Mouse (Mus musculus): ENCODE data around the gene Mutyh.
"Not testable (repeated sequence)": the region's sequence is repeated elsewhere in the genome, so short reads cannot be mapped to it uniquely, and the experiment has no call there.

Gene Mutyh

DNA sequence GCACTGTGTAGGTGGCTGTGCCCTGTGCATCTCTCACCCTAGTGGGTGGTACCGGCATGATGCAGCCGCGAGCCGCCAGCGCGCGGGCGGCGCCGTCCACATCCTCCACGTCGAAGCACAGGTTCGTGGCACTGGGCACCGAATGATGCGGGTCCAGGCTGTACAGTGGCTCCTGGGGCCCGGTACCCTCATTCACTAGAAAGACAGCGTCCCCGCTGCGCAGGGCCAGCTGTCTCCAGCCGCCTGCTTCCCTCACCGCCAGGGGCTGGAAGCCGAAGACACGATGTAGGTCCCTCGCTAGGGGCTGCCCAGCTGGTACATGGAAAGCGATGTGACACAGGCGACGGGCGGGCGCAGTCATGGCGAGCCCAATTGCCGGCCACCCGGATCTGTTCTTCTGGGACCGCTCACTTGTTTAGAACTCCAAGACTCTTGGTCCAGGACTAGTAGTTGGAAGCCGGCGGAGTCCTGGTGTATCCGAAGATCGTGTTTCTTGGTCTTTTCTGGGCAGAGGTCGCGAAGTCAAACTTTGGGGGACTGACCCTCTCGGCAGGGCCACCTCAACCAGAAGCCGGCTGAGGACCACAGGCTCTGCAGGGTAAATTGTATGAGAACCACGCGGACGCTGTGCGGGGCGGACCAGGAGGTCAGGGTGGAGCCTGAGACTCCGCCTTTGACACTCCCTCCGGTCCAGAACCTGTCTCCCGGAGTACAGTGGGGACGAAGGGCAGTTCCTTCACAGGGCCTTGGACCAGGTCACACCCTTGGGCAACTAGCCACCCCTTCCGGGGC, 13.6 kb downstream of the Mutyh start:
- DNase-seq (ENCODE audit: low spot score) = peak; percentile 72

DNA sequence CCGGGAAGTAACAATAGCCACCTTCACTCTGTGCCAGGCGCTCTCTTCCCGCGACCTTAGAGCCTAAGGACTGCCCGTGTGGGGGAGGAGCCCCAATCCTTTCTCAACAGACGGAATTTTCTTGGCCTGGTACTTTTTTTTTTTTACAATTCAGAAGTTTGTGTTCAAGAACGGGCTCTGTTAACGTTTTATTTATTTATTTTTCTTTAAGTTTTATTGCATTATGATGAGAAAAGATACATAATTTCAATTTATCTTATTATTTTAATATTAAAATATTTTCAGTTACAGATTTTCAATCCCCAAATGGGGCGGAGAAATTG, 14.1 kb downstream of the Mutyh start, which contains the start of gene Hpdl:
Gene Hpdl, minus strand, starts transcription at position 14 of the 323 bp plus-strand sequence.
- no peak for DNase-seq (ENCODE audit: low spot score)

DNA sequence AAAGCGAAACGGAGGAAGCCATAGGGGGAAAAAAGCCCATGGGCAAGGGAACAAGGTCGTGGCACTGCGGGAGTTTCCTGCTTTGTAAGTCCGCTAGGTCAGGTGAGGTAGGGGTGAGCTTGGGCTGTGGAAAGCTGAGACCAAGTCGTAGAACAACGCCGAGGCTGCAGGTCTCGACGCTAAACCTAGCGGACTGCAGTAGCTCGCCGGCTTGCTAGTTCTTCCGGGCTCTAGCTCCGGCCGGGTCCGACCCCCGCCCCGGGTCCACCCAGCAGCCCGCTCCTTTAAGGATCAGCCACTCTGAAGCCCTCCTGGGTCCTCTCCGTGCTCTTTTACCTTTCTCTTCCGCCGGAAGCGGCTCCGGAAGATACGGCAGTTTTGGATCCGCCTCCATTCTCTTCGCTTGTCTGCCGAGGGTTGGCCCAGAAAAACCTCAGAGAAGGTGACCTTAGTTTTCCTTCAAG, 17.1 kb downstream of the Mutyh start:
- DNase-seq (ENCODE audit: low spot score) = peak; percentile 63

DNA sequence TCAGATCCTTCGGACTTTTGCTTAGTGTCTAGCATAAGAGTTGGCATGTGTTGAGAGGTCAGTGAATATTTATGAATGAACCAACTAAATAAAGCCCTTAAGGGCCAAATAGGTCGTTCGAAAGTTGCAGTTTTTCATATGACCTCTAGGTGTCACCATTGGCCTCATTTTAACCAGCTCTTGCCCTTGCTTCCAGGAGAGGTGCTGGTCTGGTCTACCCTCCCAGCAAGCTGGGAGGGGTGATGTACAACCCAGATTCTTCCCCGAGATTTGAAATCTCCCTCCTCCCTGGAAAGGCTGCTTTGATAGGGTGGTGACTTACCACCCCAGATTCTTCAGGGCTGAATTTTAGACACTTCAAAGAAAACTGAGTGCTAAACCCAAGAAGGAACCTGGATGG, 20.3 kb downstream of the Mutyh start:
- DNase-seq (ENCODE audit: low spot score) = no peak

DNA sequence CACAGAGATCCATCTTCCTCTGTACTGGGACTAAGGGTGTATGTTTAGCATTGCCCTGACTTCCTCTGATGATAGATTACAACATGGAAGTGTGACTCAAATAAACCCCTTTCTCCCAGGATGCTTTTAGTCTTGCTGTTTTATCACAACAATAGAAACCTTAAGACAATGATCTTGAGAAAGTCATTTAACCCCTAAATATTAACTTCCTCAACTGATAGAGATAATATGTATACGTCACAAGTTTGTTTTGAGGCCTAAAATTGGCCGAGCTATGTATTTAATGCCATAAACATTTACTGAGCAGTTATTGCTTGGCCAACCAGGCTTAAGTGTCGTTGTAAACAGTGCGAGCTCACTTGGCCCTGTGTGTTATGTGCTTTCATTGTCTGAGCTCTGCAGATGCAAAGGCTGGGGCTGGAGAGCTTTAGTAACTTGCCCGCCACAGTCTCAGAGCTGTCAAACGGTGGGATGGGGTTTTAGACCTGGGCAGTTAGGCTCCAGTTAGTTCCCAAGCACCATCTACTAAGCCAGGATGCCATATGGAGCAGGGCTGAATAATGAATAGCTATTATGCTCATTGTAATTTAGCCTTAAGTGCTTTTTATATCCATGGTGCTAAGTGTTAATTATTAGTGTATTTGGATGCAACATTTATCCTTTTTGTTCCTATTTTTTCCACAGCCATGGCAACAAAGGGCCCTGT, 22.0 kb downstream of the Mutyh start:
- DNase-seq (ENCODE audit: low spot score) = no peak

DNA sequence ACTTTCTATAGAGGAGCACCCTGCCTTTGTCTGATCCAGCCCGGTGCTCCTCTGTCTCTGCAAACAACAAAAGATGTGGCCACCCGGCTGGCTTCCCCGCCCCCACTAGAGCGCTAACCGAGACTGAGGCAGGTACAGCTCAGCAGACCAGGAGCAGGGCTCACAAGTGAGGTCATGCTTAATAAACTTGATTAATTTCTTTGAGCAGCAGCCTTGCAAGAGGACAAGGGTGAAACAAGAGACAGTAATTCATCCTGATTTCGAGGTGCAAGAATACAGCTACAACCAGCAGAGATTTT, 22.5 kb downstream of the Mutyh start:
- DNase-seq (ENCODE audit: low spot score) = no peak

DNA sequence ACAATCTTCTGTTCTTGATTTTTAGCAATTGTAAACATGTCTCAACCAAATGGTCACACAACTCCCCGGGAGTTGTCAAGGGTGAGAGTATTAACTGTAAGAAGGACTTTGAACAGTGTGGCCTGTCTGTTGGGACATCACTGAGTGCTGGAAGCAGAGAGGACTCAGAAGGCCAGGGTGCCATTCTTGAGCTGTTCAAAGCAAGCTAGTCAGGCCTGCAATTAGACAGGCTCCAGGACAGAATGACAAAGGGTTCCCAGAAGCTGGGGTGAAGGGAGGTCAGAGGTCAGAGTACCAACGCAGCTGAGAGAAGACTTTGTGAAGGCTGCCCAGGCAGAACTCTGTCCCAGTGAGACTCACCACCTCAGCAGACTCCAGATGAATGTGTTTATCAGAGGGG, 31.5 kb downstream of the Mutyh start:
- DNase-seq (ENCODE audit: low spot score) = no peak

DNA sequence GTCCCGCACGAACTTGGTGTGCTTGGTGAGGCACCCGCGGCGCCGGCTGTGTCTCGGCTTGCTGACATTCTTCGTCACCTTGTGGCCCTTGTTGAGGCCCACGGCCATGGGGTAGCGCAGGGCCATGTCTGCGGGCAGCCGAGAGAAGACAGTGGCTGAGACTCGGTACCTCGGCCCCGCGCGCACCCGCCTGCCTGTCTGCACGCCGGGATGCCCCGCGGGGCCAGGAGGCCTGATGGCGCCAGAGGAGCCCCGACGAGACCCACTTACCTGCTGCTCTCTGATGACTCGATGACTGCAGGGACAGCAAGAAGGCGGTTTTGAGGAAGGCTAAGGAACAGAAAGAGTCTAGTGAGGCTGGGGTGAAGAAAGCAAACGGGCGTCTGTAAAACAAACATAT, 32.6 kb downstream of the Mutyh start:
- not testable (repeated sequence) for DNase-seq (ENCODE audit: low spot score)

DNA sequence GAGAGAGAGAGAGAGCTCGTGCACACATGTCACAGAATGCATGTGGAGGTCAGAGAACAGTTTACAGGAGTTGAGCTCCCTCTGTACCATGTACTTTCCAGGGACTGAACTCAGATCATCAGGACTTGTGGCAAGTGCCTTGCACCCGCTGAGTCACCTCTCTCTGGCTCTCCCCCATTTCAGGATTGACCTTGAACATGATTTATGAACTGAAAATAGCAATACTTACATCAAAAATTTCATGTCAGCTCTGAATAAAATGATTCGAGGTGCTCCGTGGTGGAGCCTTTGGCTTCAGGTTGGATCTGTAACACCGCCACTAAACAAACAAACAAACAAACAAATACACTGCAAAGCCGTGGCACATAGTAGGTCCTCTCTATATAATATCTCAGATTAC, 33.3 kb downstream of the Mutyh start:
- DNase-seq (ENCODE audit: low spot score) = no peak

DNA sequence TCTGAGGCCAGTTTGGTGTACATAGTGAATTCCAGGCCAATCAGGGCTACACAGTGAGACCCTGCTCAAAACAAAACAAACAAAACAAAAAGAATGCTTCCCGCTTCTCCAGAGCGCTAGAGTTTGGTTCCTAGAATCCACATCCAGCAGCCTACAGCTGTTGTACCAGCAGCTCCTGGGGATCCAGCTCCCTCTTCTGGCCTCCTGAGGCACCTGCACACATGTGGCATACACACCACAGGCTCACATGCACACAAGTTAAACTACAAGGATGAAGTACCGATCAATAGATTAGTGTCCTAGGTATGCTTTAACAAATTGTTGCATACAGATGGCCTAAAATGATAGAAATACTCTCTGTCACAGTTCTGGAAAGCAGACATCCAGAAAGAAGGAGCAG, 36.8 kb downstream of the Mutyh start:
- DNase-seq (ENCODE audit: low spot score) = no peak

DNA sequence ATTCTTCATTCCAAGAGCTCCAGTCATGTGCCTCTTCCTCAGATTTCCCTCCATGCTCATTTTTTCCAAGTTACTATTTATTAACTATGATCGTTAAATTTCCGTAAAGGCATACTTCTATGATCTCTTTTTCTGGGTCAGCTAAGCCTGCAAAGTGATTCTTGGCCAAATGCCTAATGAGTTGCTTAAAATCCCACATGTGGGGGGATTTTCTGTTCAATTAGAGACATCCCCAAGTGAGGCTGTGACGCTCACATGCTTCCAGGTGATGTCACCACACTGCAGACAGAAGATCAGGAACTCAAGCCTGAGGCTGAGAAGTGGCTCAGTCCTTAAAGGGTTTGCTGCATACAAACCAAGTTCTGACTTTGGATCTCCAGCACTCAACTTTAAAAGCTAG, 42.4 kb downstream of the Mutyh start:
- no peak for DNase-seq (ENCODE audit: low spot score)

DNA sequence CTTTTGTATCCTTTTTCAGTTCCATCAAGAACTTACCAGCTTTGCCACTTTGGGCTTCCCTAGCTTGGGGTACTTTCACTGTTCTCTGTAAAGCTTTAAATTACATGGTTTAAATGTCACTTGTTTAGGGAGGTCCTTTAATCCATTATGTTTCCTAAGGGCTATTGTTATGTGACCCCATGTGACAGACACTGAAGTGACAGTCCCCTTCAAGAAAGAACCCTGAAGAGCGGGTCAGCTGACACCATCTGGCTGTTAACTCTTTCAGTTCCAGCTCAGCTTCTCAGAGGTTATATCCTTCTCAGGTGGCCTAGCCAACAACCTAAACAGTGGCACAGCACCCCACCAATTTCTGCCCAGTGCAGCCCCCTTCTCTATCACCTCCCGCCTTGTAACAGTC, 46.8 kb downstream of the Mutyh start:
- DNase-seq (ENCODE audit: low spot score) = no peak

DNA sequence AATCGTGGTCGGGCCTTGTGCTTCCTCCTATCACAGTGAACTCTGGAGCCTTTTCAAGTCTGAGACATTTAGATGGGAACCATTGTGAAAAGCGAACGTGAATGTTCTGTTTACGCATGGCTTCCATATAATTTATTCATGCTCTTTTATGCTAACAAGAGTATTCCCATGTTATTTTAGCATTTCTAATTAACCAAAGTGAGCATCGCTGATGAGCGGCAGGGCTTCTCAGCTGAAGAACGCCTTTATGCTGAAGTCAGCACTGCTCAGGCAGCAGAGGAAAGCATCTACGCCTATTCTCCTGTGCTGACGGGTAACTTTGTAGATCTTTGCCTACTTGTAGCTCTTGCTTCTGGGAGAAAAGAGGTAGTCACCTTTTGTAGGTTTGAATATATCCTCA, 49.7 kb downstream of the Mutyh start:
- DNase-seq (ENCODE audit: low spot score) = no peak

DNA sequence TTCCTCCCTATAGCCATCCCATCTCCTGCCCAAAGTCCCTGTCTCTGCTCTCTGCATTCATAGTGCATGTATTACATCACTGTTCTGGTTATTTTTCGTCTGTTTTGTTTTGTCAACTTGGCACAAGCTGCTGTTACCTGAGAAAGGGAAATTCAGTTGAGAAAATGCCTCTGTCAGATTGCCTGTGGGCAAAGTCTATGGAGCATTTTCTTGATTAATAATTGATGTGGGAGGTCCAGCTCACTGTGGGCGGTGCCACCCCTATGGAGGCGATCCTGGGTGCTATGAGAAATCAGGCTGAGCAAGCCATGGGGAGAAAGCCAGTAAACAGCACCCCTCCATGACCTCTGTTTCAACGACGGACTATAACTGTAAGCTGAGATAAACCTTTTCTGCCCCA, 52.2 kb downstream of the Mutyh start:
- DNase-seq (ENCODE audit: low spot score) = no peak

DNA sequence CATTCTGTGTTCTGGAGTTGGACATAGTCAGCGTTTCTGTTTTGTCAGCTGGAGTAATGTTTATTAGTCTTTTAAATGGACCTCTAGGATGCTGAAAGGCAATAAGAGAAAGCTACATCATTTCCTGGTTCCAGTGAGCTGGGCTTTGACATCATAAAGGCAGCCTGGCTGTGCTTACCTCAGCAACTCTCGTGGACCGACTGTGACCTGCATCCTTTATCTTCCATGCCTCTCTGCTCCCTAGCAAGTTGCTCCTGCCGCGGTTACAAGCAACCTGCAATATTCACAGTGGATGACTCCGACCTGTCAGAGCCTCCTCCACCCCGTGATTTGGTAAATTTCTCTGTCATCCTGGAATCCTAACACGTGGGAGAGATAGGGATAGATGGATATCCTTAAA, 54.5 kb downstream of the Mutyh start:
- DNase-seq (ENCODE audit: low spot score) = no peak

Measured in urinary bladder, postnatal 14 days (tissue).